8 mouse cellular contexts compared by ENCODE assay signal in the genomic region with DNA sequence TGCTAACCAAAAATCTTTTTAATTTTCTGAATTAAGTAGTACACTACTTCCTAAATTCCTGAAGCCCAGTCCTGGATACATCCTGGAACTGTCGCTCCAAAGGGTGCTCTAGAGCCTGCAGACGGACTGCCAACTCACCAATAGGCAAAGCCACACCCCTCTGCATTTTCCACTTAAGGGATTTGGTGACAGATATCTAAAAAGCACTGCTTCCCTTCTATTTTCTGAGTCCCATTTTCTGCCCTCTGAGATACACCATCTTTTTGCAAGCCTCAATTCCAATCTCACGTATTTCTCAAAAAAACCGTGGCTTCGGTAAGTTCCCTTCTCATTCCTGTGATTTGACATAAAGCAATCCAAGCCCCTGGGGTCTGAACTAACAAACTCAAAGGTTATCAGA. TPM values are rescaled to one million over a fixed set of nuclear protein-coding genes. Genes with fewer than 3 reads are reported as not detected.
DNase-seq lines count a peak whose midpoint lies in the region; ATAC-seq and TF ChIP-seq lines count a peak whose summit lies in the region.

No protein-coding gene starts in this region.

- no peaks in the 10 kb centered on the region; the same call in 1 of the 2 replicates for H3K9me3 ChIP-seq in ES-E14 (ENCODE audit: control insufficient read depth, insufficient read depth, low read depth, low read length)
- H3K9me3 ChIP-seq in forebrain, embryonic 16.5 days (ENCODE audit: control insufficient read depth, low read length): no peaks in the 10 kb centered on the region
- H3K9me3 ChIP-seq in liver, embryonic 16.5 days (replicated peaks; ENCODE audit: control insufficient read depth, low read length): no peaks in the 10 kb centered on the region

- in situ Hi-C loops in ES-E14 (cut with MboI; ENCODE audit: low sequenced_read_pairs in 2 of 2, unreplicated experiment in 2 of 2): no loop called here

- peaks cover under 1% of the 10 kb centered on the region for H3K36me3 ChIP-seq in ES-E14 (ENCODE audit: control insufficient read depth, insufficient read depth, low read length, poor library complexity, severe bottlenecking)
- H3K36me3 ChIP-seq in forebrain, embryonic 16.5 days (ENCODE audit: control insufficient read depth, insufficient read depth): 0 out of 2 replicates have a peak, but pooled peaks cover under 1% of the 10 kb centered on the region
- H3K36me3 ChIP-seq in liver, embryonic 16.5 days (ENCODE audit: control insufficient read depth, insufficient read depth): peaks cover 1% of the 10 kb centered on the region; the same call in 1 of the 2 replicates
- peaks cover 7% of the 10 kb centered on the region for H3K36me3 ChIP-seq in small intestine, adult 2 months (ENCODE audit: control insufficient read depth, insufficient read depth, low read length)

- DNase-seq in embryo, embryonic 11 days: peak; percentile 37
- no peak for DNase-seq in embryo, embryonic 10 days (ENCODE audit: low spot score)
- DNase-seq in ES-E14 (ENCODE audit: low read depth, low spot score): no peak
- no peak for DNase-seq in gastrocnemius, postnatal 10 days
- no peak for DNase-seq in layer of hippocampus, postnatal 14 days (ENCODE audit: low spot score in 2 of 2)

- H3K4me1 ChIP-seq in ES-E14 (ENCODE audit: control insufficient read depth in 2 of 2, insufficient read depth in 2 of 2, low read length in 2 of 2, poor library complexity in 1 of 2): peaks cover 0 to 2% of the 10 kb centered on the region in 2 experiments; a peak in 1 of 4 replicates
- peaks cover 19% of the 10 kb centered on the region for H3K4me1 ChIP-seq in forebrain, embryonic 16.5 days (replicated peaks; ENCODE audit: control insufficient read depth, insufficient read depth, low read length)
- peaks cover 15% of the 10 kb centered on the region for H3K4me1 ChIP-seq in liver, embryonic 16.5 days (ENCODE audit: control insufficient read depth, low read depth, low read length)
- no peaks in the 10 kb centered on the region for H3K4me1 ChIP-seq in small intestine, adult 2 months (ENCODE audit: control insufficient read depth, insufficient read depth, insufficient read length, low read length)

- no peak overlapping the region for H3K27ac ChIP-seq in ES-E14 (ENCODE audit: insufficient read depth, low read depth, low read length, poor library complexity, severe bottlenecking)
- peak overlapping the region; percentile 84 for H3K27ac ChIP-seq in forebrain, embryonic 16.5 days (ENCODE audit: low read length)
- H3K27ac ChIP-seq in liver, embryonic 16.5 days (ENCODE audit: low read length): peak overlapping the region; percentile 89
- H3K27ac ChIP-seq in small intestine, adult 2 months (ENCODE audit: insufficient read depth, low read depth, low read length): peak overlapping the region; percentile 86

- TF ChIP-seq CTCF in small intestine, adult 2 months (IDR thresholded peaks at IDR 0.05; ENCODE audit: extremely low read depth, insufficient read length, insufficient replicate concordance, low read depth, low read length): no peak

- ATAC-seq in forebrain, embryonic 16.5 days: no peak
- 0 out of 2 replicates have a peak, but pooled peaks have one; percentile 22 for ATAC-seq in liver, embryonic 16.5 days (ENCODE audit: low read depth)

- H3K27me3 ChIP-seq in forebrain, embryonic 16.5 days (replicated peaks; ENCODE audit: control insufficient read depth, insufficient read depth, low read length): no peaks in the 10 kb centered on the region
- H3K27me3 ChIP-seq in liver, embryonic 16.5 days (ENCODE audit: control insufficient read depth, insufficient read depth, low read depth, low read length): no peaks in the 10 kb centered on the region
- no peaks in the 10 kb centered on the region for H3K27me3 ChIP-seq in small intestine, adult 2 months (ENCODE audit: control insufficient read depth, insufficient read depth, low read length)

- 0% methylated on average over 5 of the region's 5 CpGs for WGBS in forebrain, embryonic 16.5 days
- under 1% methylated on average over 5 of the region's 5 CpGs for WGBS in liver, embryonic 16.5 days (ENCODE audit: insufficient replicate concordance)
- under 1% methylated on average over 5 of the region's 5 CpGs for whole genome bisulfite sequencing in small intestine, adult 2 months

- peak overlapping the region; percentile 91 to 98 for H3K4me3 ChIP-seq in ES-E14 (ENCODE audit: insufficient read depth in 1 of 2, low read depth in 1 of 2, low read length in 2 of 2, poor library complexity in 1 of 2, severe bottlenecking in 1 of 2)
- peak overlapping the region; percentile 83 for H3K4me3 ChIP-seq in forebrain, embryonic 16.5 days (replicated peaks; ENCODE audit: low read length)
- peak overlapping the region; percentile 96 for H3K4me3 ChIP-seq in liver, embryonic 16.5 days (ENCODE audit: low read depth, low read length)
- peak overlapping the region; percentile 87; the same call in 1 of the 2 replicates for H3K4me3 ChIP-seq in small intestine, adult 2 months (ENCODE audit: low read depth, low read length)

- H3K4me2 ChIP-seq in forebrain, embryonic 16.5 days (ENCODE audit: low read length): peak overlapping the region; percentile 85
- H3K4me2 ChIP-seq in liver, embryonic 16.5 days (ENCODE audit: low read depth, low read length): peak overlapping the region; percentile 88

- TF ChIP-seq POLR2A in small intestine, adult 2 months (IDR thresholded peaks at IDR 0.05; ENCODE audit: low read depth, low read length): no peak

- peak overlapping the region; percentile 98 for H3K9ac ChIP-seq in ES-E14 (ENCODE audit: insufficient read depth, low read depth, low read length, poor library complexity, severe bottlenecking)
- H3K9ac ChIP-seq in forebrain, embryonic 16.5 days (replicated peaks; ENCODE audit: low read depth, low read length): peak overlapping the region; percentile 89
- peak overlapping the region; percentile 94 for H3K9ac ChIP-seq in liver, embryonic 16.5 days (ENCODE audit: low read depth, low read length)

TF ChIP-seq in ES-E14, 5 proteins besides CTCF, POLR2A, EP300 and RAD21:
- TF ChIP-seq MAFK (IDR thresholded peaks at IDR 0.05; ENCODE audit: insufficient read depth, low read depth, low read length) (no peak), ZNF384 (IDR thresholded peaks at IDR 0.05; ENCODE audit: low read depth, low read length) (no peak), CHD2 (IDR thresholded peaks at IDR 0.05; ENCODE audit: low read depth, low read length) (no peak), HCFC1 (IDR thresholded peaks at IDR 0.05; ENCODE audit: borderline replicate concordance, insufficient read depth, low read length) (no peak), ZC3H11A (IDR thresholded peaks at IDR 0.05; ENCODE audit: borderline replicate concordance, low read depth, low read length) (no peak)

RNA-seq across cellular contexts. Expression of a gene that starts 0.7 kb away (rescaled TPM):
- 319 and 342 TPM in 2 replicates for total RNA-seq in ES-E14 (2012; rRNA removed)
- polyA plus RNA-seq in forebrain, embryonic 16.5 days (2015; fragmentation: Nextera tagmentation; extraction: Ambion mirVana): 235 and 243 TPM in 2 replicates
- polyA plus RNA-seq in liver, embryonic 16.5 days (2015; fragmentation: Nextera tagmentation; extraction: Ambion mirVana): 224 and 229 TPM in 2 replicates
- 42.6 and 43.2 TPM in 2 replicates for polyA plus RNA-seq in small intestine, adult 2 months (2012; rRNA removed)
- total RNA-seq in gastrocnemius, postnatal 10 days (2021): 10 to 100 TPM; 58.4 to 74.5 TPM
- total RNA-seq in layer of hippocampus, postnatal 14 days (2021): 10 to 100 TPM; 69.3 to 75.0 TPM

RNA-seq across cellular contexts. Expression of a gene that starts 21.7 kb away (rescaled TPM):
- 825 and 990 TPM in 2 replicates for total RNA-seq in ES-E14 (2012; rRNA removed)
- 526 and 528 TPM in 2 replicates for polyA plus RNA-seq in forebrain, embryonic 16.5 days (2015; fragmentation: Nextera tagmentation; extraction: Ambion mirVana)
- 445 and 513 TPM in 2 replicates for polyA plus RNA-seq in liver, embryonic 16.5 days (2015; fragmentation: Nextera tagmentation; extraction: Ambion mirVana)
- polyA plus RNA-seq in small intestine, adult 2 months (2012; rRNA removed): 847 and 1,098 TPM in 2 replicates
- total RNA-seq in gastrocnemius, postnatal 10 days (2021): 100 to 1,000 TPM; 631 to 655 TPM
- total RNA-seq in layer of hippocampus, postnatal 14 days (2021): 100 to 1,000 TPM; 330 to 351 TPM
